Mouse (Mus musculus): ENCODE data around the gene Lifr. TPM values are rescaled to one million over a fixed set of nuclear protein-coding genes. Genes with fewer than 3 reads are reported as not detected.

Lifr gene
- polyA plus RNA-seq, 1 experiment: 27.8 TPM

DNA sequence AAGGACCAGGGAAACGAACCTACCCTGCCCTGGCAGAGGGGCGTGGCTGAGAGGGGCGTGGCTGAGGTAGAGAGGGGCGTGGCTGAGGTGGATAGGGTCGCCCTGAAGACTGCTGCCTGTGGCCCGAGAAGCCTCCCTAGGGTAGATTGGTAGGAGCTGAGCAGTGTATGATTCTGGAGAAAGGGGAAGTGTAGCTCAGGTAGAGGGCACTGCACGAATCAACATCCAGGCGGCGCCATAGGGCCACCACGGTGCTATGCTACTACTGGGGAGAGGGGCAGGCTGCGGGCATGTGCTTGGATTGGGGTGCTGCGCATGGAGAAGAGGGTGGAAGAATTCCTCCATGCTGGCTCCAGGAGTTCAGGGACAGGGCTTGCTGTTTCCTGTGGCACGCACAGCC, 42.3 kb downstream of the Lifr start:
- no peak overlapping the region for H3K27ac ChIP-seq (ENCODE audit: insufficient read depth, low read length)

GRCm38 (mm10) chr15:7134454-7135052, 44.1 kb downstream of the Lifr start:
- Histone ChIP-seq H3K27ac (ENCODE audit: insufficient read depth, low read length) (no peak overlapping the region), H3K4me3 (ENCODE audit: extremely low read depth, insufficient read depth, insufficient read length) (no peak overlapping the region), H3K4me1 (ENCODE audit: control insufficient read depth, insufficient read depth, insufficient read length) (peaks cover 10% of the 10 kb centered on the region), H3K27me3 (ENCODE audit: control insufficient read depth, insufficient read depth, low read length) (peaks cover 6% of the 10 kb centered on the region), H3K36me3 (ENCODE audit: control insufficient read depth, insufficient read depth, low read length) (no peaks in the 10 kb centered on the region)
- no peak for DNase-seq (ENCODE audit: low read depth in 1 of 2, low spot score in 2 of 2)
- 58% methylated on average over 11 of the region's 11 CpGs for WGBS
- no peak for TF ChIP-seq POLR2A (IDR thresholded peaks at IDR 0.05; ENCODE audit: low read depth, low read length)

More for the DNA sequence above, 42.3 kb downstream of the Lifr start:
- TF ChIP-seq CTCF (IDR thresholded peaks at IDR 0.05; ENCODE audit: extremely low read depth, insufficient read depth, insufficient read length, insufficient replicate concordance) (peak; percentile 26; the same call in 1 of the 2 replicates), POLR2A (IDR thresholded peaks at IDR 0.05; ENCODE audit: low read depth, low read length) (no peak)
- Histone ChIP-seq H3K4me1 (ENCODE audit: control insufficient read depth, insufficient read depth, insufficient read length) (peaks cover 11% of the 10 kb centered on the region), H3K4me3 (ENCODE audit: extremely low read depth, insufficient read depth, insufficient read length) (no peak overlapping the region), H3K36me3 (ENCODE audit: control insufficient read depth, insufficient read depth, low read length) (no peaks in the 10 kb centered on the region), H3K27me3 (ENCODE audit: control insufficient read depth, insufficient read depth, low read length) (peaks cover 15% of the 10 kb centered on the region)
- WGBS: 43% methylated on average over 13 of the region's 13 CpGs
- peak in 1 of 2 experiments; percentile 41 for DNase-seq (ENCODE audit: low read depth in 1 of 2, low spot score in 2 of 2)

- Histone ChIP-seq H3K27me3 (ENCODE audit: control insufficient read depth, insufficient read depth, low read length) (peaks cover 2% of the 10 kb centered on the region; the same call in 1 of the 2 replicates), H3K4me3 (ENCODE audit: extremely low read depth, insufficient read depth, insufficient read length) (no peak overlapping the region), H3K36me3 (ENCODE audit: control insufficient read depth, insufficient read depth, low read length) (no peaks in the 10 kb centered on the region), H3K4me1 (ENCODE audit: control insufficient read depth, insufficient read depth, insufficient read length) (peaks cover 5% of the 10 kb centered on the region; the same call in 1 of the 2 replicates), H3K27ac (ENCODE audit: insufficient read depth, low read length) (no peak overlapping the region)
- no peak for DNase-seq (ENCODE audit: low read depth in 1 of 2, low spot score in 2 of 2)
- TF ChIP-seq CTCF (IDR thresholded peaks at IDR 0.05; ENCODE audit: extremely low read depth, insufficient read depth, insufficient read length, insufficient replicate concordance) (no peak), POLR2A (IDR thresholded peaks at IDR 0.05; ENCODE audit: low read depth, low read length) (no peak)
- WGBS: 60% methylated on average over 6 of the region's 6 CpGs
Observed at GRCm38 (mm10) chr15:7135982-7136562, 45.7 kb downstream of the Lifr start.

DNA sequence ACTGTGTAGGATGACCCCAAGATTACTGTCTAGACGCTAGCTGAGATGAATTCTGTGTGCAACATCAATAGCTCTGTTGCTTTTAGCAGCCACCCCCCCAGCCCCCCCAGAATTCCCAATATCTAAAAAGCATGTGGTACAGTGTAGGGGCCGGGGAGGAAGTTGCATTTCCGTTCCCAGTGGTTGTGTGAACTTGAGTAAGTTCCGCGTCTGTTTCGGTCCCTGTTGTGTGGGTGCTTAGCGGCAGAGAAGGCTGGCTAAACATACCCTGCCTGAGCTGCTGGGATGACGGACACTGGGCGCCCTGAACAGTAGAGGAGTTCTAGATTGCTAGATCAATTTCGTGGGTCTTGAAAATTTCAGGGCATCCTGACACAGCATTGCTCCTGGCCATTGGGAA, 46.5 kb downstream of the Lifr start:
- no peak overlapping the region for H3K4me3 ChIP-seq (ENCODE audit: extremely low read depth, insufficient read depth, insufficient read length)
- H3K27ac ChIP-seq (ENCODE audit: insufficient read depth, low read length): no peak overlapping the region
- TF ChIP-seq CTCF (IDR thresholded peaks at IDR 0.05; ENCODE audit: extremely low read depth, insufficient read depth, insufficient read length, insufficient replicate concordance): no peak
- no peak for TF ChIP-seq POLR2A (IDR thresholded peaks at IDR 0.05; ENCODE audit: low read depth, low read length)
- 11% methylated on average over 10 of the region's 10 CpGs for WGBS
- no peak for DNase-seq (ENCODE audit: low read depth in 1 of 2, low spot score in 2 of 2)
- H3K4me1 ChIP-seq (ENCODE audit: control insufficient read depth, insufficient read depth, insufficient read length): peaks cover 5% of the 10 kb centered on the region; the same call in 1 of the 2 replicates
- no peaks in the 10 kb centered on the region for H3K36me3 ChIP-seq (ENCODE audit: control insufficient read depth, insufficient read depth, low read length)
- H3K27me3 ChIP-seq (ENCODE audit: control insufficient read depth, insufficient read depth, low read length): peaks cover 2% of the 10 kb centered on the region; the same call in 1 of the 2 replicates

DNA sequence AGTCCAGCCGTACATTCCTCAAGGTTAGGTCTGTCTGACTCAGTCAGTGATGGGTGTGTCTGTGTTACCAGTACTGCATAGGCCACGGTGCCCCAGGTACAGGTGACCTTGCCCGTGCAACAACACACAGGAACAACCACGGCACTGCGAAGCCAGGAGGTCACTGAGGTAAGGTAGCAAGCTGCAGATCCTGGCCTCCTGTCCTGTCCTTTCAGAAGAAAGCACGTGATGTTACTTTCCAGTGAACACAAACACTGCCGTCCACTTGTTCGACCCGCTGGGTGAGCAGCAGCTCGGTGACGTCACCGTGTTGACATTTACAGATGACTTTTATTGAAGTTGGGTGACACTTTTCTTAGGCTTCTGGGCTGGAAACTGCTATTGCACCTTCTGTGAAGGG, 47.2 kb downstream of the Lifr start:
- Histone ChIP-seq H3K36me3 (ENCODE audit: control insufficient read depth, insufficient read depth, low read length) (no peaks in the 10 kb centered on the region), H3K4me1 (ENCODE audit: control insufficient read depth, insufficient read depth, insufficient read length) (peaks cover 5% of the 10 kb centered on the region; the same call in 1 of the 2 replicates), H3K4me3 (ENCODE audit: extremely low read depth, insufficient read depth, insufficient read length) (no peak overlapping the region), H3K27ac (ENCODE audit: insufficient read depth, low read length) (no peak overlapping the region), H3K27me3 (ENCODE audit: control insufficient read depth, insufficient read depth, low read length) (peaks cover 2% of the 10 kb centered on the region; the same call in 1 of the 2 replicates)
- no peak for DNase-seq (ENCODE audit: low read depth in 1 of 2, low spot score in 2 of 2)
- WGBS: 83% methylated on average over 12 of the region's 12 CpGs
- TF ChIP-seq CTCF (IDR thresholded peaks at IDR 0.05; ENCODE audit: extremely low read depth, insufficient read depth, insufficient read length, insufficient replicate concordance): no peak
- no peak for TF ChIP-seq POLR2A (IDR thresholded peaks at IDR 0.05; ENCODE audit: low read depth, low read length)

DNA sequence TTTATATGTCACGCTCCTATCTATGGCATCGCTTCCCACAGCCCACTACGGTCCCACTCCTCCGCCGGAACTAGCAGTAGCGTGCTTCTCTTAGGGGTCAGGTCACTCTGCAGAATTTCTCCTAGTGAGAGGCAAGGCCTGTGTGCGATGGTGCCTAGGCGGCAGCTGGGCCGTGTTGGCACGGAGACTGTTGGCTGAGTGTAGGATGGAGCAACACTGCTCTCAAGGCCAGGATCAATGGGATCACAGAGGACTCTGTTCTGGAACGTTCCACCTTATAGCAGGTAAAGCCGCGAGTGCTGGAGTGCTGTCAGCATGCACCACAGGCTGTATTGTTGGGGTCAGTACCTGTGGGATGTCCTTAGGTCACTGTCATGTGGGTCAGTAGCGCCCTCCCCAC, 48.1 kb downstream of the Lifr start:
- H3K4me3 ChIP-seq (ENCODE audit: extremely low read depth, insufficient read depth, insufficient read length): no peak overlapping the region
- H3K36me3 ChIP-seq (ENCODE audit: control insufficient read depth, insufficient read depth, low read length): no peaks in the 10 kb centered on the region
- 88% methylated on average over 14 of the region's 14 CpGs for WGBS
- peaks cover 5% of the 10 kb centered on the region; the same call in 1 of the 2 replicates for H3K4me1 ChIP-seq (ENCODE audit: control insufficient read depth, insufficient read depth, insufficient read length)
- H3K27ac ChIP-seq (ENCODE audit: insufficient read depth, low read length): no peak overlapping the region
- H3K27me3 ChIP-seq (ENCODE audit: control insufficient read depth, insufficient read depth, low read length): peaks cover 2% of the 10 kb centered on the region; the same call in 1 of the 2 replicates
- TF ChIP-seq CTCF (IDR thresholded peaks at IDR 0.05; ENCODE audit: extremely low read depth, insufficient read depth, insufficient read length, insufficient replicate concordance) (no peak), POLR2A (IDR thresholded peaks at IDR 0.05; ENCODE audit: low read depth, low read length) (no peak)
- DNase-seq (ENCODE audit: low read depth in 1 of 2, low spot score in 2 of 2): no peak

DNA sequence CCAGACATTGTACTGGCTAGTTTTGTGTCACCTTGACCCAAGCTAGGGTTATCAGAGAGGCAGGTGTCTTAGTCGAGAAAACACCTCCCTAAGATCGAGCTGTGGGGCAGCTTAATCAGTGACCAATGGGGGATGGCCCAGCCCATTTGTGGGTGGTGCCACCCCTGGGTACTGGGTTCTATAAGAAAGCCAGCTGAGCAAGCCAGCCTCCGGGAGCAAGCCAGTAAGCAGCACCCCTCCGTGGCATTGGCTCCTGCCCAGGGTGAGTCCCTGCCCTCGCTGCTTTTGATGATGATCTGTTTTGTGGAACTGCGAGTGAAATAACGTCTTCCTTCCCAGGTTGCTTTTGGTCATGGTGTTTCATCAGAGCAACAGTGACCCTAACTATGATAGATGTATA, 49.9 kb downstream of the Lifr start:
- no peak overlapping the region for H3K4me3 ChIP-seq (ENCODE audit: extremely low read depth, insufficient read depth, insufficient read length)
- no peak overlapping the region for H3K27ac ChIP-seq (ENCODE audit: insufficient read depth, low read length)
- WGBS: 78% methylated on average over 7 of the region's 7 CpGs
- 0 out of 2 replicates have a peak, but pooled peaks cover 2% of the 10 kb centered on the region for H3K27me3 ChIP-seq (ENCODE audit: control insufficient read depth, insufficient read depth, low read length)
- TF ChIP-seq CTCF (IDR thresholded peaks at IDR 0.05; ENCODE audit: extremely low read depth, insufficient read depth, insufficient read length, insufficient replicate concordance) (no peak), POLR2A (IDR thresholded peaks at IDR 0.05; ENCODE audit: low read depth, low read length) (no peak)
- DNase-seq (ENCODE audit: low read depth in 1 of 2, low spot score in 2 of 2): no peak
- peaks cover 5% of the 10 kb centered on the region; the same call in 1 of the 2 replicates for H3K4me1 ChIP-seq (ENCODE audit: control insufficient read depth, insufficient read depth, insufficient read length)
- no peaks in the 10 kb centered on the region for H3K36me3 ChIP-seq (ENCODE audit: control insufficient read depth, insufficient read depth, low read length)

All from spleen, adult 2 months (tissue).